Mouse (Mus musculus) midbrain, embryonic 16.5 days (tissue): Measurements from ENCODE around the gene Slc16a6. TPM values are rescaled to one million over a fixed set of nuclear protein-coding genes. Genes with fewer than 3 reads are reported as not detected.

ENCODE experiments used
- ATAC-seq: fragments of 200-750 bp; cut with Nextera tagmentation; 2 replicates; pipeline ENCODE4 v1.8.0; 2017; ENCODE audit warnings: moderate TSS enrichment
- H3K27ac ChIP-seq: fragments of 300-500 bp; sonication (generic); 2 replicates; pipeline ENCODE4 v1.5.1; 2014; ENCODE audit warnings: mild to moderate bottlenecking, low read length, mixed read lengths
- H3K27me3 ChIP-seq: fragments of 300-500 bp; sonication (generic); 2 replicates; pipeline ENCODE4 v1.6.1; 2014; ENCODE audit warnings: low read depth, low read length, mixed read lengths; ENCODE audit not compliant: control insufficient read depth, insufficient read depth
- H3K36me3 ChIP-seq: fragments of 300-500 bp; sonication (generic); 2 replicates; pipeline ENCODE4 v1.6.1; 2014; ENCODE audit warnings: mild to moderate bottlenecking, low read length, moderate library complexity, mixed read lengths; ENCODE audit not compliant: control insufficient read depth, insufficient read depth
- H3K4me1 ChIP-seq: fragments of 300-500 bp; sonication (generic); 2 replicates; pipeline ENCODE4 v1.6.1; 2014; ENCODE audit warnings: mild to moderate bottlenecking, low read length, mixed read lengths; ENCODE audit not compliant: control insufficient read depth, insufficient read depth
- H3K4me2 ChIP-seq: fragments of 300-500 bp; sonication (generic); 2 replicates; pipeline ENCODE4 v1.6.1; 2014; ENCODE audit warnings: mild to moderate bottlenecking, low read length, mixed read lengths
- H3K4me3 ChIP-seq: fragments of 300-500 bp; sonication (generic); 2 replicates; pipeline ENCODE4 v1.5.1; 2014; ENCODE audit warnings: low read depth, mild to moderate bottlenecking, low read length, moderate library complexity, mixed read lengths
- H3K9ac ChIP-seq: fragments of 300-500 bp; sonication (generic); 2 replicates; pipeline ENCODE4 v1.6.1; 2014; ENCODE audit warnings: low read depth, low read length, mixed read lengths
- H3K9me3 ChIP-seq: fragments of 300-500 bp; sonication (generic); replicated peaks from 2 replicates; pipeline ENCODE4 v1.6.1; 2014; ENCODE audit warnings: mild to moderate bottlenecking, low read length, mixed read lengths; ENCODE audit not compliant: control insufficient read depth, poor library complexity, severe bottlenecking
- WGBS: fragments of 180-500 bp; shearing (Covaris S2); extraction: QIAGEN DNeasy Blood & Tissue Kit; methylation state at CpG from one replicate; pipeline ENCODE4 v1.1.7; 2014; 5-methylcytosine and 5-hydroxymethylcytosine counted together
- polyA plus RNA-seq: library from polyadenylated mRNA; unstranded; fragments of >200 nt; fragmentation: Nextera tagmentation; extraction: Ambion mirVana; gene quantifications from 2 replicates; pipeline ENCODE4 v1.2.1, GENCODE M21; 2015

Slc16a6 gene
- polyA plus RNA-seq, 1 experiment from 2014 or later, result 4.5 TPM

DNA sequence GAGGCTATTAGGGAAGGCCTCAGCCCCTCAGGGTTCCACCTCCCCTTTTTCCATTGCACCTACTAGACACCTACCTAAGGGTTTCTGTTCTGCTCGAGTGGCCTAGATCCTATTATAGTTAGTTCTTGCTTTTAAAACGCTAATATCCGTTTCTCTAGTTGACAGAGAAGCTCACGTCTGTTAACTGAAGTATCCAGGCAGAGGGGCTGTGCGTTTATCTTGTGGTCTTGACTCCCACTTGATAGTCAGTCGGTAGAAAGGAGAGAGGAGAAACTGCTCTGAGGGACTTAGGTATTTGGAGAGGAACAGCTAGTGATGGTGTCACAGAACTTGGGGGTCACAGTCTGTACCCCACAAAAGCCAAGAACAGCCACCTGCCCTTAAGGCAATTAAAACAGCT lies 3.3 kb upstream of the Slc16a6 start:
- Histone ChIP-seq H3K36me3 (no peaks in the 10 kb centered on the region), H3K9ac (no peak overlapping the region), H3K9me3 (no peaks in the 10 kb centered on the region), H3K4me3 (no peak overlapping the region), H3K27me3 (no peaks in the 10 kb centered on the region), H3K4me2 (no peak overlapping the region), H3K27ac (no peak overlapping the region), H3K4me1 (peaks cover 7% of the 10 kb centered on the region; the same call in 1 of the 2 replicates)
- WGBS, result 19% methylated on average over 6 of the region's 6 CpGs
- no peak for ATAC-seq

DNA sequence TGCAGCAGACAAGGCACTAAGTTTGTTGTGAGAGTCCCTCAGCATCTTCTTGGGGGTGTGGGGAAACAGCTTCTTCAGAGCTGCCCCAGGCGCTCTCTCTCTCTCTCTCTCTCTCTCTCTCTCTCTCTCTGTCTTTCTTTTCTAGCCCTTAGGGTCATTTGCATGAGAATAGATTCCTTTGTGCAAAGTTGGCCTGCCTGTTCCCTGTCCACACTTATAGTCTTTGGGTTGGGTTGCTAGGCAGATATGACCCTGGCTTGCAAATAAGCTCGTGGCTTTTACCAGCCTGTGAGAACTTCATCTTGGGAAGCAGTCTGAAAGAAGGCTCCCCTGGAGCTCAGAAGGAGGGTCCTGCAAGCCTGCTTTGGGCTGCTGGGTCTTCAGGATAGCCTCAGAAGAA lies 2.8 kb upstream of the Slc16a6 start:
- no peak for ATAC-seq
- Histone ChIP-seq H3K9me3 (no peaks in the 10 kb centered on the region), H3K27me3 (peaks cover 3% of the 10 kb centered on the region; the same call in 1 of the 2 replicates), H3K4me2 (no peak overlapping the region), H3K4me3 (no peak overlapping the region), H3K36me3 (no peaks in the 10 kb centered on the region), H3K27ac (no peak overlapping the region), H3K9ac (no peak overlapping the region), H3K4me1 (peaks cover 7% of the 10 kb centered on the region; the same call in 1 of the 2 replicates)
- WGBS, result 16% methylated on average over 2 of the region's 2 CpGs

DNA sequence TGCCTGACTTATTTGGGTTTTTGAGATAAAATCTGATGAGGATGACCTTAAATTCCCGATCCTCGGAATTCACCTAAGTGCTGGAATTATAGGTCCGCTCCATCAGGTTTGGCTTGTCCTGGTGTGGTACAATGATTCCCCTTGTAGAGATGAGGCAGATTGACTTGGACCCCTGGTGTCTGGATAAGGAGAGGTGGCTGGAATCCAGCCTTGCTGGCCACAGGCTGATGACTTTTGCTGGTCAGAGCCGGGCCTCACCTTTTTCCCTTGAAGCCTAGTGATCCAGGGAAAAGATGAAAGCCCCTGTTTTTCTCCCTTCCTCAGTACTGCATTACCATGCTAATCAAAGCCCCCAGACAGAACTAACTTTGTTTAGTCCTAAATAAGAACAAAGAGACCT lies 2.3 kb upstream of the Slc16a6 start:
- no peak overlapping the region for H3K9ac ChIP-seq
- no peaks in the 10 kb centered on the region for H3K36me3 ChIP-seq
- H3K4me1 ChIP-seq, result peaks cover 7% of the 10 kb centered on the region; the same call in 1 of the 2 replicates
- WGBS, result 66% methylated on average over 4 of the region's 4 CpGs
- no peak overlapping the region for H3K4me3 ChIP-seq
- no peak overlapping the region for H3K27ac ChIP-seq
- ATAC-seq, result no peak
- no peak overlapping the region for H3K4me2 ChIP-seq
- peaks cover 5% of the 10 kb centered on the region; the same call in 1 of the 2 replicates for H3K27me3 ChIP-seq
- H3K9me3 ChIP-seq, result no peaks in the 10 kb centered on the region

DNA sequence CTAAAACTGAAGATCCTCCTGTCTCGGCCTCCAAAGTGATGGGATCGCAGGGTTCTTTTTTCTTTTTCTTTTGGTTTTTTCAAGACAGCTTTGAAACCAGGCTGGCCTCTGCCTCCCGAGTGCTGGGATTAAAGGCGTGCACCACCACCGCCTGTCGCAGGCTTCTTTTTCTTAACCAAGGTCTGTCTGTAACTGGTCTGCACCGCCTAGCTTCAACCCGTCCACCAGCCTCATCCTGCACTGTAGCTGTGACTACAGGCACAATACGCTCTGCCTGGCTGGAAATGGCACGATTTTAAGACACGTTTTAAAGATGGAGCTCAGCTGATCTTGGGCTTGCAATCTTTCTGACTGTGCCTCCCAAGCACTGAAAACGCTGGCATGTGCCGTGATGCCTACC lies 1.4 kb upstream of the Slc16a6 start:
- Histone ChIP-seq H3K36me3 (no peaks in the 10 kb centered on the region), H3K9me3 (no peaks in the 10 kb centered on the region), H3K4me3 (no peak overlapping the region), H3K4me2 (no peak overlapping the region), H3K27ac (no peak overlapping the region), H3K4me1 (peaks cover 7% of the 10 kb centered on the region; the same call in 1 of the 2 replicates), H3K27me3 (peaks cover 5% of the 10 kb centered on the region; the same call in 1 of the 2 replicates), H3K9ac (no peak overlapping the region)
- no peak for ATAC-seq
- WGBS, result 75% methylated on average over 13 of the region's 13 CpGs

DNA sequence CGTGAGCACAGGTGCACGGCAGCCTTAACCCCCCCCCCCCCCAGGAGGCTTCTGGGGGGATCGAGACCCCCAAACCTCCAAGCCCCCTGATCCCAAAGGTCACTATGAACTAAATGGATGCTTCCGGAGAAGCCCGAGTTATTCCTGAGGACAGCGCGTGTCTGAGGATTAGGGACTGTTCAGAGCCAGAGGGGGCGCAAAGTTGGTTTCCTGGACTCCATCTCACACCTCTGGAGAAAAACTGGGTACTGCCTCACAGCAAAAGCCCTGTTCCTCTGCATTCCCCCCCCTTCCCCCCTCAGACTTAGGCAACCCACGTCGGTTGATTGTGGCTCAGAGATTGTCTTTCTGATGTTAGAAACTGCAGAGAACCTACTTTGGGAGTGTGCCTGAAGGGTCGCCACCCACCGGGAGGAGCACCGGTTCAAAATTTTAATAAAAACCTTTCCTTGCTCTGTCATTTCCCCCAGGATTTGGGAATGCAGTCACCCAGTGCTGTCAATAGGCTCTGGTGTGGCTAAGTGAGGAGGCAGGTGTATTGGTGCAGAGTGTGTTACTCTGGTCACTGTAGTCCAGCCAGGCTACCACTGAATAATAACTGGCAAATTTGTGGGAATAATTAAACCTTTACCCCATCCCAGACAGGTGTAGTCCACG lies 816 bp upstream of the Slc16a6 start:
- WGBS, result 9% methylated on average over 13 of the region's 14 CpGs
- Histone ChIP-seq H3K36me3 (no peaks in the 10 kb centered on the region), H3K9ac (peak overlapping the region; percentile 76), H3K9me3 (no peaks in the 10 kb centered on the region), H3K4me1 (peaks cover 7% of the 10 kb centered on the region; the same call in 1 of the 2 replicates), H3K4me3 (peak overlapping the region; percentile 60), H3K27me3 (peaks cover 5% of the 10 kb centered on the region), H3K27ac (peak overlapping the region; percentile 92), H3K4me2 (peak overlapping the region; percentile 86)
- peak; percentile 59; the same call in 1 of the 2 replicates for ATAC-seq

DNA sequence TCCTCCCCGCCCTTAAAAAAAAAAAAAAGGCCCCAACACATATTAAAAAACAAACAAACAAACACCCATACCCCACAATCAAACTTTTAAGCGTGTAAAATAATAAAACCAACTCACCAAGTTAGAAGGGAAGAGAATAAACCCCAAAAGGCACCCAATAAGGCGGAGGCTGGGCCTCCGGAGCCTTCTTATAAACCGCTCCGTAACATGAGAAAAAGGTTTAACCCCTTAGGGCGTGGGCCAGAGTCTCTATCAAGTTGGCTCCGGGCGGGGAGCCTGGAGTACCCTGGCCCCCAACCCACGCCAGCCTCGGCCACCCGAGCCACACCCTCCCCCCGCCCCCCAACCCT lies 602 bp downstream of the Slc16a6 start:
- WGBS, result under 1% methylated on average over 12 of the region's 13 CpGs
- ATAC-seq, result no peak; the same call in 1 of the 2 replicates

DNA sequence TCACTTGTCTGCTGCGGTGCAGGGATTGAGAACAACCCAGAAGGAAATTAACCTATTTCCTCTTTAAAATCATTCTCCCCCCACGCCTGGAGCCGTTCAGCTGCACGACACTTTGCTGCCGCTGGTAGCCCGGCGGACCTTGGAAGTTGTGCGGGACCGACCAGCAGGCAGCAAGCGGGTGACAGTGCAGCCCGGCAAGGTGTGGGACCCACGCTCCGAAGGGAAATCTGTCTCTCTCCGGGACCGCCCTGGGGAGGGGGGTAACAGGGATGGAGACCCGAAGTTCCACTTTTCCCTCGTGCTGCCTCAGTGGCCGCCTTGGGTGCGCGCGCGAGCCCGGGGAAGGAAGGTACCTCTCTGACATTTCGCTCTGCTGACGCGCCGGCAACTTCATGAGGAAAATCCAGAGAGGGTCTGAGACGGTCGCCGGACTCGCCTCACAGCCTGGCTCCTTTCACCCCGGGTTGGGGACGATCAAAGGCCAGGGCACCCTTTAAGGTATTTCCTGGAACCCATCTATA lies 1.2 kb downstream of the Slc16a6 start:
- H3K36me3 ChIP-seq, result no peaks in the 10 kb centered on the region
- ATAC-seq, result no peak
- H3K4me3 ChIP-seq, result peak overlapping the region; percentile 60
- peak overlapping the region; percentile 76 for H3K9ac ChIP-seq
- peaks cover 5% of the 10 kb centered on the region for H3K27me3 ChIP-seq
- H3K4me2 ChIP-seq, result peak overlapping the region; percentile 86
- H3K9me3 ChIP-seq, result no peaks in the 10 kb centered on the region
- no peak overlapping the region for H3K27ac ChIP-seq
- WGBS, result under 1% methylated on average over 33 of the region's 33 CpGs
- peaks cover 7% of the 10 kb centered on the region; the same call in 1 of the 2 replicates for H3K4me1 ChIP-seq

More for the DNA sequence above, 602 bp downstream of the Slc16a6 start:
- H3K9me3 ChIP-seq, result no peaks in the 10 kb centered on the region
- H3K4me1 ChIP-seq, result peaks cover 7% of the 10 kb centered on the region; the same call in 1 of the 2 replicates
- H3K4me3 ChIP-seq, result peak overlapping the region; percentile 60
- peaks cover 5% of the 10 kb centered on the region for H3K27me3 ChIP-seq
- H3K4me2 ChIP-seq, result peak overlapping the region; percentile 86
- no peaks in the 10 kb centered on the region for H3K36me3 ChIP-seq
- H3K27ac ChIP-seq, result peak overlapping the region; percentile 92
- peak overlapping the region; percentile 76 for H3K9ac ChIP-seq

DNA sequence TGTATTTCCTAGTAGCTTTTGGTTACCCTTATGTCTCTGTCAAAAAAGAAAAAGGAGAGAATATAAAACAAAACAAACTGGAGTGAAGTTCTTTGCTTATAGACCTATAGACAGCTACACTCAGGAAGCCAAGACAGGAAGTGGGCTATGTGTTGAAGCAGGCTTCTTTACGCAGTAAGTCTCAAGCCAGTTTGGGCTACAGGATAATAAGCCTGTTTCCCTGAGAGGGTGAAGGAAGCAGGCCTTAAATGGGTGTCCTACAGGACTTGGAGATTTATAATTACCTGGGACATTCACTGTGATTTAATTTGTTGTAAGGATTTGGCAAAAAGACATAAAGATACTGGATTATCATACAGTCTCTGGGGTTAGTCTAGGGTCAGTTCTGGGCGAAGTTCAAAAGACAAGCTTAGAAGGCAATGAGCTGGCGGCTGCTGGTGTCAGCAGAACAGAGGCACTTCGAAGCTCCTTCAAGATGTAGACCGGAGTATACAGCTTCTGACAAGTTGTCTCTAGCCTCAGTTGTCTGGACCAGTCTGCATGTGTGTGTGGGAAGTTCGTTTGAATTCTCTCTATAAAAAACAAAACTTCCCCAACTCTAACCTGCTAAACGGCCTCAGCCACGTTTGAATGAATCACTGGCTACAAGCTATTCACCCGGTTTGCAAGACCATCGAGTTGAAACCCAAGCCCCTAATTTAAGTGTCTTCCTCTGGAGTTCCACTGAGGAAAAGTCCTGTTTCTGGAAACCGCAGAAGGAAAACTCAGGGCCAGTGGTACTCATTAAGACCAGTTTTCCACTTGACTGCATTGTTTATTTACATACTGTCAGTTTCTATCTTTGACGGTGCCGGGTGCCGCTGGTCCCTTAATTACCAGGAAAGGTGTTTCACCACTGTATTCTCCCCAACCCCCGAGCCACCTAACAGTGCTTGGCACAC lies 2.2 kb downstream of the Slc16a6 start:
- Histone ChIP-seq H3K4me1 (peaks cover 7% of the 10 kb centered on the region; the same call in 1 of the 2 replicates), H3K9ac (no peak overlapping the region), H3K27me3 (peaks cover 5% of the 10 kb centered on the region), H3K4me2 (peak overlapping the region; percentile 86), H3K9me3 (no peaks in the 10 kb centered on the region), H3K4me3 (peak overlapping the region; percentile 60), H3K27ac (no peak overlapping the region), H3K36me3 (no peaks in the 10 kb centered on the region)
- no peak for ATAC-seq
- 37% methylated on average over 15 of the region's 15 CpGs for WGBS
